Mouse (Mus musculus) heart, embryonic 14.5 days (tissue): Measurements from ENCODE around the gene Zbtb17. TPM values are rescaled to one million over a fixed set of nuclear protein-coding genes. Genes with fewer than 3 reads are reported as not detected.

Source experiments
- polyA plus RNA-seq: library from polyadenylated mRNA; unstranded; fragments of >200 nt; fragmentation: Nextera tagmentation; extraction: Ambion mirVana; gene quantifications from 2 replicates; pipeline ENCODE4 v1.2.1, GENCODE M21; 2014

The Zbtb17 gene
- polyA plus RNA-seq, 1 experiment from 2014 or later: 18.8 TPM

Other genes with a start within 250 kb of the Zbtb17 start
- gene Rsg1, start 230.7 kb upstream of the Zbtb17 start, polyA plus RNA-seq: 1.5 and 1.7 TPM in 2 replicates
- gene Arhgef19, start 205.2 kb upstream of the Zbtb17 start, polyA plus RNA-seq: 1.1 and 2.6 TPM in 2 replicates
- 1.9 TPM in 2 replicates for gene Epha2, start 143.4 kb upstream of the Zbtb17 start, polyA plus RNA-seq
- gene Fam131c, start 76.4 kb upstream of the Zbtb17 start, polyA plus RNA-seq: 0.88 and 0.92 TPM in 2 replicates
- not detected in 2 replicates for gene Clcnka, start 45.9 kb upstream of the Zbtb17 start, polyA plus RNA-seq
- 0.26 and 1.1 TPM in 2 replicates for gene Clcnkb, start 28.6 kb upstream of the Zbtb17 start, polyA plus RNA-seq
- gene Hspb7, start 23.9 kb upstream of the Zbtb17 start, polyA plus RNA-seq: 172 and 266 TPM in 2 replicates
- gene Srarp, start 8.5 kb upstream of the Zbtb17 start, polyA plus RNA-seq: not detected in 2 replicates
- 9.6 and 10.7 TPM in 2 replicates for gene Spen, start 93.9 kb downstream of the Zbtb17 start, polyA plus RNA-seq
- gene Fblim1, start 161.4 kb downstream of the Zbtb17 start, polyA plus RNA-seq: 45.2 and 45.7 TPM in 2 replicates
- gene Tmem82, start 174.0 kb downstream of the Zbtb17 start, polyA plus RNA-seq: 0.19 and 0.43 TPM in 2 replicates
- gene Slc25a34, start 179.2 kb downstream of the Zbtb17 start, polyA plus RNA-seq: 0.09 and 0.19 TPM in 2 replicates
- gene Plekhm2, start 220.2 kb downstream of the Zbtb17 start, polyA plus RNA-seq: 6.6 and 7.8 TPM in 2 replicates
- 0.72 and 2.1 TPM in 2 replicates for gene Rsc1a1, start 240.9 kb downstream of the Zbtb17 start, polyA plus RNA-seq